Mouse (Mus musculus): Measurements from ENCODE around the gene Tmem240. TPM values are rescaled to one million over a fixed set of nuclear protein-coding genes. Genes with fewer than 3 reads are reported as not detected.

Tmem240 gene
- polyA plus RNA-seq, 1 experiment from 2014 or later = 7.5 TPM

DNA sequence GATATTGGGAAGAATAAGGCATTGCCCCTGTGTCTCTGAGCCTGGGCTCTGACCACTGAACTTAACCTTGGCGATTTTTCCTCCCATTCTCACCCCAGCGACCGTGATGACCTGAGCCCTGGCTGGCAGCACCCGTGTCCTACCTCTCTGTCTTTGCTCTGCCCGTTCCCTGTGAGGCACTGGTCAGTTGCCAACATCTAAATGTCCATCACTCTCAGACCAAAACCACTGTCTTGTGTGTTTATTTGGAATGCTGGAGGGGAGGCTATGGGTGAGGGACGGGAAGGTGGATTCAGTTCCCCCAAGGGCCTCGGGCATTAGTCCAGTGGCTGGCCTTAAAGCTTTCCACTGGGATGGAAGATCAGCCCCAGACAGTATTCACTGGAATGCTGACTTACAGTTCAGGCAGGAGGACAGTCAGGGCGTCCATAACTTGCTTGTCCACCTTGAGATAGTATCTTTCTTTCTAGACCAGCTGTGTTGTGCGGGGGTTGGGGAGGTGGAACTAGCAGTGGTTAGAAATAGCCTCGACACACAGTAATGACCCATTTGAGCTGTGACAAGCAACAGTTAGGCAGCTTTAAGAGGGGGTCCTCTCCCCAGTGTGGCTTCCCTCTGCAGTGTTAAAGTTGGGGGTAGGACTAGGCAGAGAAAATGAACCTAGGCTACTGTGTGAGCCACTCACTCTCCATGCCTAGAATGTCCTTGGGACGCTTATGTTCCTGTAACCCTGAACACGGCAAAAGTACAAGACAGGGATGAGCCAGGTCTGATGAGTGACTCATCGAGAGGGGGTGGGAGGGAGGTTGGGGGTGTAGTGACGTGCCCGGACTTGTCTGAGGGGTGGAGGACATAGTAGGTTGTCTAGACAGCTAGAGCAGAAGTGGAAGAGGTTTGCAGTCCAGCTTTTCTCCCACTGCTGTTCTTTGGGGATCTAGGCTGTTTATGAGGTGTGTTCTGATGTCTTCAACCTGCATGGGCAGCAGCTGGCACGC lies 38.0 kb upstream of the Tmem240 start:
- Histone ChIP-seq H3K27me3 (ENCODE audit: control insufficient read depth, insufficient read depth, low read length) (peaks cover 10% of the 10 kb centered on the region), H3K9ac (replicated peaks; ENCODE audit: low read length) (peak overlapping the region; percentile 79; the same call in 1 of the 2 replicates), H3K27ac (replicated peaks; ENCODE audit: low read depth, low read length) (no peak overlapping the region), H3K36me3 (ENCODE audit: control insufficient read depth, insufficient read depth, low read length) (no peaks in the 10 kb centered on the region), H3K9me3 (ENCODE audit: control insufficient read depth, low read length) (no peaks in the 10 kb centered on the region), H3K4me3 (replicated peaks; ENCODE audit: low read depth, low read length) (no peak overlapping the region; the same call in 1 of the 2 replicates), H3K4me1 (ENCODE audit: control insufficient read depth, insufficient read depth, low read length) (peaks cover 15% of the 10 kb centered on the region), H3K4me2 (ENCODE audit: low read length) (peak overlapping the region; percentile 82)
- ATAC-seq (ENCODE audit: low FRiP score, low TSS enrichment) = no peak
- DNase-seq = no peak
- 78% methylated on average over 16 of the region's 16 CpGs for WGBS

- Histone ChIP-seq H3K4me1 (ENCODE audit: control insufficient read depth, insufficient read depth, low read length) (peaks cover 16% of the 10 kb centered on the region), H3K36me3 (ENCODE audit: control insufficient read depth, insufficient read depth, low read length) (no peaks in the 10 kb centered on the region), H3K9me3 (ENCODE audit: control insufficient read depth, low read length) (no peaks in the 10 kb centered on the region), H3K27ac (replicated peaks; ENCODE audit: low read depth, low read length) (no peak overlapping the region), H3K4me3 (replicated peaks; ENCODE audit: low read depth, low read length) (no peak overlapping the region), H3K27me3 (ENCODE audit: control insufficient read depth, insufficient read depth, low read length) (peaks cover 6% of the 10 kb centered on the region), H3K4me2 (ENCODE audit: low read length) (no peak overlapping the region), H3K9ac (replicated peaks; ENCODE audit: low read length) (no peak overlapping the region)
- DNase-seq (peak; percentile 62), ATAC-seq (ENCODE audit: low FRiP score, low TSS enrichment) (no peak)
Measured at GRCm38 (mm10) chr4:155700425-155700824, 34.2 kb upstream of the Tmem240 start.

GRCm38 (mm10) chr4:155703425-155703929 lies 31.1 kb upstream of the Tmem240 start:
- Histone ChIP-seq H3K9me3 (ENCODE audit: control insufficient read depth, low read length) (no peaks in the 10 kb centered on the region), H3K4me1 (ENCODE audit: control insufficient read depth, insufficient read depth, low read length) (peaks cover 17% of the 10 kb centered on the region), H3K4me2 (ENCODE audit: low read length) (no peak overlapping the region), H3K27me3 (ENCODE audit: control insufficient read depth, insufficient read depth, low read length) (no peaks in the 10 kb centered on the region), H3K9ac (replicated peaks; ENCODE audit: low read length) (no peak overlapping the region), H3K4me3 (replicated peaks; ENCODE audit: low read depth, low read length) (no peak overlapping the region), H3K27ac (replicated peaks; ENCODE audit: low read depth, low read length) (no peak overlapping the region), H3K36me3 (ENCODE audit: control insufficient read depth, insufficient read depth, low read length) (no peaks in the 10 kb centered on the region)
- DNase-seq (no peak), ATAC-seq (ENCODE audit: low FRiP score, low TSS enrichment) (no peak)
- 98% methylated on average over 4 of the region's 4 CpGs for WGBS

DNA sequence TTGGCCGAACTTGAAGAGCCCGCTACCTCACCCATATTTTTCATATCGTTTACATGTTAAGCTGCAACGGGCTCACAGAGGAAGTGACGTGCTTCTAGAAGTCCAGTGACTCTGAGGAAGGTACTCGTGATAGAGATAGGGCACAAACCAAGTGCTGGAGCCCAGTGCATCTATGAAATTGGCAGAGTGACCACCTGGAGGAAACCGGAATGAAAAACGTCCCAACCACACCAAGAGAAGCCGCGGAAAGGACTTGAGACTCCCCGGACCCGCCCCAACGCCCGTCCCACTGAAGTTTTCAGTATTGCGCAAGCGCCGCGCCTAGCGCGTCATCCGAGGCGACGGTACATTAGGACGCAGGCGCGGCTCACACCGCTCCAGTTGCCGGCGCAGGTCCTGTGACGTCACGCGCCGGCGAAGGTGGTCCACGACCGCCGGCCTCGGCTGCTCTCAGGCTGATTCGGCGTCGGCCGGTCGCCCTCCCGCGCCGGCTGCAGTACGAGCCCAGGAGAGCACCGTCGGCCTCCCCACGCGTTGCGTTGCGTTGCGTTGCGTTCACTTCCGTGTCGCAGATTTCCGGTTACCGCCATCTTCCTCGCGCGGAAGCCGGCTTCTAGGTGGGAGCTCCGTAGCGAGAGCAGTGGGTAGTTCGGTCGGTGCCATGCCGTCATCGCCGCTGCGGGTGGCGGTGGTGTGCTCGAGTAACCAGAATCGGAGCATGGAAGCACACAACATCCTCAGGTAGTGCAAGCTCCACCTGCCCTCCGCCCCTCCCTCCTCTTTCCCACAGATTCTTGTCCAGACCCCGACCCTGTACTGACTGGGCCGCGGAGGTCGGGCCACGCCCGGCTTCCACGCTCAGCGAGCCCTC lies 29.6 kb upstream of the Tmem240 start, which contains the start of gene Ssu72:
TSS of gene Ssu72 (plus strand) at position 80 of the 871 bp plus-strand sequence.
- peak; percentile 99 for DNase-seq
- Histone ChIP-seq H3K27ac (replicated peaks; ENCODE audit: low read depth, low read length) (peak within 1 kb of the TSS; percentile 94), H3K36me3 (ENCODE audit: control insufficient read depth, insufficient read depth, low read length) (no peaks in the 10 kb centered on the region), H3K27me3 (ENCODE audit: control insufficient read depth, insufficient read depth, low read length) (no peaks in the 10 kb centered on the region), H3K4me1 (ENCODE audit: control insufficient read depth, insufficient read depth, low read length) (peaks cover 17% of the 10 kb centered on the region), H3K4me3 (replicated peaks; ENCODE audit: low read depth, low read length) (peak within 1 kb of the TSS; percentile 94), H3K9ac (replicated peaks; ENCODE audit: low read length) (peak within 1 kb of the TSS; percentile 82), H3K4me2 (ENCODE audit: low read length) (peak within 1 kb of the TSS; percentile 75), H3K9me3 (ENCODE audit: control insufficient read depth, low read length) (no peaks in the 10 kb centered on the region)
- WGBS = under 1% methylated on average over 83 of the region's 83 CpGs
- ATAC-seq (ENCODE audit: low FRiP score, low TSS enrichment) = peak; percentile 97

DNA sequence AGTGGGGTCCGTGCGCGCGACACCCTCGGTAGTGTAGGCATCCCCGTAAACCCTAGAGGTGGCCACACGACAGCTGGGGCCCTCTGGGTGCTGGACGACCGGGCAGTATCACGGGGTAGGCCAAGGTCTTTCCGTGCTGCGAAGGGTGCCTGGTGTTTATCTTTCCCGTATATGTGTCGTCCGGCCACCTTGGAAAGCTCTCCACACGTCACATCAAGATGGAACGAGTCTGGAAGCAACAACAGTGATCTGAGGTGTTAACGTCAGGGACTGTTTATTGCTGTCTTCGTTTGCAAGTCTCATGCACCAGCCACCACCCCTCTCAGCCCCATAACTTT lies 29.0 kb upstream of the Tmem240 start:
- Histone ChIP-seq H3K4me2 (ENCODE audit: low read length) (peak overlapping the region; percentile 75), H3K27me3 (ENCODE audit: control insufficient read depth, insufficient read depth, low read length) (no peaks in the 10 kb centered on the region), H3K36me3 (ENCODE audit: control insufficient read depth, insufficient read depth, low read length) (no peaks in the 10 kb centered on the region), H3K27ac (replicated peaks; ENCODE audit: low read depth, low read length) (peak overlapping the region; percentile 94), H3K4me1 (ENCODE audit: control insufficient read depth, insufficient read depth, low read length) (peaks cover 17% of the 10 kb centered on the region), H3K9ac (replicated peaks; ENCODE audit: low read length) (peak overlapping the region; percentile 82), H3K9me3 (ENCODE audit: control insufficient read depth, low read length) (no peaks in the 10 kb centered on the region), H3K4me3 (replicated peaks; ENCODE audit: low read depth, low read length) (peak overlapping the region; percentile 94)
- no peak for ATAC-seq (ENCODE audit: low FRiP score, low TSS enrichment)
- DNase-seq = no peak
- WGBS = under 1% methylated on average over 19 of the region's 19 CpGs

GRCm38 (mm10) chr4:155708582-155708981 lies 26.0 kb upstream of the Tmem240 start:
- H3K27ac ChIP-seq (replicated peaks; ENCODE audit: low read depth, low read length) = no peak overlapping the region
- H3K27me3 ChIP-seq (ENCODE audit: control insufficient read depth, insufficient read depth, low read length) = no peaks in the 10 kb centered on the region
- ATAC-seq (ENCODE audit: low FRiP score, low TSS enrichment) (no peak), DNase-seq (no peak)
- WGBS = 92% methylated on average over 2 of the region's 2 CpGs
- no peaks in the 10 kb centered on the region for H3K36me3 ChIP-seq (ENCODE audit: control insufficient read depth, insufficient read depth, low read length)
- H3K9me3 ChIP-seq (ENCODE audit: control insufficient read depth, low read length) = no peaks in the 10 kb centered on the region
- no peak overlapping the region for H3K9ac ChIP-seq (replicated peaks; ENCODE audit: low read length)
- H3K4me2 ChIP-seq (ENCODE audit: low read length) = no peak overlapping the region
- H3K4me3 ChIP-seq (replicated peaks; ENCODE audit: low read depth, low read length) = no peak overlapping the region
- peaks cover 17% of the 10 kb centered on the region for H3K4me1 ChIP-seq (ENCODE audit: control insufficient read depth, insufficient read depth, low read length)

- no peaks in the 10 kb centered on the region for H3K36me3 ChIP-seq (ENCODE audit: control insufficient read depth, insufficient read depth, low read length)
- H3K4me1 ChIP-seq (ENCODE audit: control insufficient read depth, insufficient read depth, low read length) = peaks cover 17% of the 10 kb centered on the region
- no peak overlapping the region for H3K27ac ChIP-seq (replicated peaks; ENCODE audit: low read depth, low read length)
- no peak overlapping the region for H3K4me3 ChIP-seq (replicated peaks; ENCODE audit: low read depth, low read length)
- no peak overlapping the region for H3K9ac ChIP-seq (replicated peaks; ENCODE audit: low read length)
- H3K9me3 ChIP-seq (ENCODE audit: control insufficient read depth, low read length) = no peaks in the 10 kb centered on the region
- no peak for ATAC-seq (ENCODE audit: low FRiP score, low TSS enrichment)
- no peaks in the 10 kb centered on the region for H3K27me3 ChIP-seq (ENCODE audit: control insufficient read depth, insufficient read depth, low read length)
- H3K4me2 ChIP-seq (ENCODE audit: low read length) = no peak overlapping the region
- DNase-seq = no peak
Measured at GRCm38 (mm10) chr4:155708988-155709387, 25.6 kb upstream of the Tmem240 start.

DNA sequence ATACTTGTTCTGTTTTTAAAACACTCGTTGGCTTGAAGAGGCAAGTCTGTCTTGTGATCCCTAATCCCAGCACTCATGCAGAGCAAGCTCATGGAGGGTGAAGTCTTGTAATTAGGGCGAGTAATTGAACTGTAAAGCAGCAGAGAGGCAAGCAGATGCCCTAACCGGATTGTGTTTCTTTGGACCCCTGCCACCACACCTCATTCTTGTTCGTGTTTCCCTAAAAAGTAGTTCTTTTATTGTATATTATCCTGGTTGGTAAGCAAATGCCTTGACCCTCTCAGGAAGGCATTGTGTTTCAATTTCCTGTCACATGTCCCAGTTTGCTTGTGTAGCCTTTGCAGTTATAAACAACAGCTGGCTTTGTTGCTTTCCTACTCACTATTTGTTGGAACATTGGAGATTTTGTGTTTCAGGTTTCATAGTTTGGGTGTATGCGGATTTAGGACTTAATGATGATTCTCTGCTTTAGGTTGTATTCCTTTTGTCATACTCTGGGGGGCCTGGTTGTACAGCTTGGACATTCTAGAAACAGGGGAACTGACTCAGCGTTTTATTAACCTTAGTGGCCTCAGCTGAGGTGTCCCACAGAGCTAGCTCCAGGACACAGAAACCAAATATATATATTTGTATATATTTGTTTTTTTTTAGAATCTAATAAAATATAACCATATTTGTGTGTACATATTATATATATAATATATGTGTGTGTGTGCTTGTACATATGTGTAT lies 23.9 kb upstream of the Tmem240 start:
- WGBS = 66% methylated on average over 6 of the region's 6 CpGs
- Histone ChIP-seq H3K27ac (replicated peaks; ENCODE audit: low read depth, low read length) (no peak overlapping the region), H3K27me3 (ENCODE audit: control insufficient read depth, insufficient read depth, low read length) (no peaks in the 10 kb centered on the region), H3K4me2 (ENCODE audit: low read length) (no peak overlapping the region), H3K4me1 (ENCODE audit: control insufficient read depth, insufficient read depth, low read length) (peaks cover 13% of the 10 kb centered on the region), H3K4me3 (replicated peaks; ENCODE audit: low read depth, low read length) (no peak overlapping the region), H3K36me3 (ENCODE audit: control insufficient read depth, insufficient read depth, low read length) (peaks cover 4% of the 10 kb centered on the region), H3K9ac (replicated peaks; ENCODE audit: low read length) (no peak overlapping the region), H3K9me3 (ENCODE audit: control insufficient read depth, low read length) (no peaks in the 10 kb centered on the region)
- DNase-seq (no peak), ATAC-seq (ENCODE audit: low FRiP score, low TSS enrichment) (no peak)

All from midbrain, embryonic 14.5 days (tissue).